Mouse (Mus musculus): ENCODE data around the gene Sult1c1.

GRCm38 (mm10) chr17:54003522-54003921, 13.0 kb upstream of the Sult1c1 start:
- no peak for TF ChIP-seq CTCF (IDR thresholded peaks at IDR 0.05; ENCODE audit: insufficient read depth, low read depth, low read length)
- TF ChIP-seq POLR2A (IDR thresholded peaks at IDR 0.05; ENCODE audit: insufficient read depth, low read depth, low read length): no peak
